Mouse (Mus musculus): ENCODE results near the gene Slc8b1.

DNA sequence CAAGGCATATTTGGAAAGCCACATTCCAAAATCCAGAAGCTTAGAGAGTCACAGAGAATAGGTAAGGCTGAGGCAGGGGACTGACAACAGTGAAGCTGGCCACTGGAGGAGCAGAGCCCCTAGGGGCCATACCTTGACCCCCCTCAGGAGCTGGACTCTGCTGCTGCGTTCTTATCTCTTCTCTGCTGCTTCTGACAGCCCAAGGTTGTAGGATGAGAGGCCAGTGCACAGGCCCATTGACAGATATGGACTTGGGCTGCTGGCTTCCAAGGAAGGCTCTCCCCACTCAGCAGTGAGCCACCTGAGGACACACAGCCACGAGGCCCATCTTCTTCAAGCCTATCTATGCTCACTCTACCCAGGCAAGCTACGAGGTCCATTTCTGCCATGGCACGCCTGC lies 58.0 kb downstream of the Slc8b1 start:
- TF ChIP-seq POLR2A (IDR thresholded peaks at IDR 0.05; ENCODE audit: control insufficient read depth, low read depth, low read length) (no peak), CTCF (IDR thresholded peaks at IDR 0.05; ENCODE audit: control insufficient read depth, insufficient read depth, insufficient replicate concordance, low read depth, low read length) (no peak)

Measured in testis, adult 2 months (tissue).